Mouse (Mus musculus): ENCODE measurements around the gene Tex33.
"Not testable (repeated sequence)": the region's sequence is repeated elsewhere in the genome, so short reads cannot be mapped to it uniquely, and the experiment has no call there.

GRCm38 (mm10) chr15:78339627-78340423, 55.9 kb downstream of the Tex33 start:
- TF ChIP-seq CTCF (IDR thresholded peaks at IDR 0.05; ENCODE audit: borderline replicate concordance, insufficient read depth, low read length): peak; percentile 93
- TF ChIP-seq POLR2A (IDR thresholded peaks at IDR 0.05; ENCODE audit: low read depth, low read length): not testable (repeated sequence)
